Mouse (Mus musculus) lung, adult 2 months (tissue): Measurements from ENCODE around the gene Hist1h3g. TPM values are rescaled to one million over a fixed set of nuclear protein-coding genes. Genes with fewer than 3 reads are reported as not detected.
A peak's percentile ranks its signal among the peaks of the same experiment; 100 is the strongest.
"Not testable (repeated sequence)": the region's sequence is repeated elsewhere in the genome, so short reads cannot be mapped to it uniquely, and the experiment has no call there.

Experiments
- DNase-seq: peaks from one replicate; pipeline ENCODE4 v3.0.0; 2022
- H3K4me1 ChIP-seq: fragments of 200-500 bp; 2 replicates; pipeline ENCODE4 v1.6.1; 2011; ENCODE audit warnings: low read length; ENCODE audit not compliant: control insufficient read depth, insufficient read depth
- H3K4me3 ChIP-seq: fragments of 200-500 bp; replicated peaks from 2 replicates; pipeline ENCODE3; 2011; ENCODE audit warnings: low read depth, mild to moderate bottlenecking, control low read depth, low read length; ENCODE audit errors: extremely low read depth
- CTCF ChIP-seq: fragments of 200-500 bp; IDR thresholded peaks from 2 replicates; pipeline ENCODE4 v1.5.1; 2011; ENCODE audit warnings: mild to moderate bottlenecking, low read length, control low read depth; ENCODE audit not compliant: insufficient read depth
- POLR2A ChIP-seq: fragments of 200-500 bp; IDR thresholded peaks from 2 replicates; pipeline ENCODE4 v1.6.1; 2011; ENCODE audit warnings: low read depth, mild to moderate bottlenecking, control low read depth, low read length, borderline replicate concordance; ENCODE audit errors: extremely low read depth
- WGBS: fragments of 180-500 bp; shearing (Covaris S2); methylation state at CpG from one replicate; pipeline ENCODE4 v1.1.7; 2018; 5-methylcytosine and 5-hydroxymethylcytosine counted together
- polyA plus RNA-seq: library from polyadenylated mRNA; depleted of rRNA; stranded (reverse); fragments of >200 nt; gene quantifications from 2 replicates; pipeline ENCODE4 v1.2.3, GENCODE M21; 2012

The Hist1h3g gene
- polyA plus RNA-seq, 1 experiment = 2.1 TPM

- peak; percentile 59 for DNase-seq
- TF ChIP-seq POLR2A (peak; percentile 30; the same call in 1 of the 2 replicates), CTCF (no peak)
- Histone ChIP-seq H3K4me1 (peaks cover 5% of the 10 kb centered on the region), H3K4me3 (peak overlapping the region; percentile 73)
- WGBS = under 1% methylated on average over 18 of the region's 18 CpGs
Measured at GRCm38 (mm10) chr13:23555839-23556416, 20.7 kb downstream of the Hist1h3g start.

GRCm38 (mm10) chr13:23556906-23557305 is 21.7 kb downstream of the Hist1h3g start:
- H3K4me1 ChIP-seq = peaks cover 5% of the 10 kb centered on the region
- 64% methylated on average over 3 of the region's 3 CpGs for WGBS
- H3K4me3 ChIP-seq = no peak overlapping the region
- DNase-seq = no peak
- no peak for TF ChIP-seq CTCF
- no peak for TF ChIP-seq POLR2A

DNA sequence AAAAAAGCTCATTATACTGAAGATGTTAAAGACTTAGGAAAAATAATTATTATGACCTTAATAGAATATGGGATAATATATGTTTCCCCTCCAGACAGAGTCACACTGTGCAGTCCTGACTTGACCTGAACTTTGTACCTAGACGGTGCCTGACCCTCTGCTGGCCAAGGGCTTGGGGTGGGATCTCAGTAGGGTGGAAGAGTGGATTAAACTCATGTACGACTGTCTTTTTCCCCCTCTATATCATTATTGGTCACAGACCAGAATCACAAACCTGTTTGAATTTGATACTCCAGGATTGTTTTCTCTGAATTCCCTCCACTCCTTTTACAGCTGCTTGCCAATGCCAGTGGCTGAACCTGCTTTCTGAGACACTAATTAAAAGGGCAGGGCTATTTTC is 25.5 kb downstream of the Hist1h3g start:
- not testable (repeated sequence) for DNase-seq, H3K4me1 ChIP-seq, H3K4me3 ChIP-seq
- 32% methylated on average over 2 of the region's 2 CpGs for WGBS

DNA sequence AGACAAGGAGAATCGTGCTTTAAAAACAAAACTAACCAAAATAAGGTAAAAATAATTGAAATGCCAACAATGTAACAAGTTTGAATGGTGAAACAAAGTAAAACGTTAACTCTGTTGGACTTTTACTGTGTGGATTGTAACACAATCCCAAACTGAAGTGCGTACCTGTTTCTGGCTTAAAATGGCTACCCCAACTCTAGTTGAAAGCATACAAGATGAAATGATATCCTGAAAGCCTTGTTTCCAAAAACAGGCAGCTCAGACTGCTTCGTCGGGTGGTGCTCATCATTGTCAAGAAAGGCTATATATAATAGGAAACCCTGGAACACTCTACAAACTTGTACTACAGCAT is 26.3 kb downstream of the Hist1h3g start:
- not testable (repeated sequence) for H3K4me3 ChIP-seq, DNase-seq, H3K4me1 ChIP-seq
- 0% methylated on average over 2 of the region's 5 CpGs for WGBS

DNA sequence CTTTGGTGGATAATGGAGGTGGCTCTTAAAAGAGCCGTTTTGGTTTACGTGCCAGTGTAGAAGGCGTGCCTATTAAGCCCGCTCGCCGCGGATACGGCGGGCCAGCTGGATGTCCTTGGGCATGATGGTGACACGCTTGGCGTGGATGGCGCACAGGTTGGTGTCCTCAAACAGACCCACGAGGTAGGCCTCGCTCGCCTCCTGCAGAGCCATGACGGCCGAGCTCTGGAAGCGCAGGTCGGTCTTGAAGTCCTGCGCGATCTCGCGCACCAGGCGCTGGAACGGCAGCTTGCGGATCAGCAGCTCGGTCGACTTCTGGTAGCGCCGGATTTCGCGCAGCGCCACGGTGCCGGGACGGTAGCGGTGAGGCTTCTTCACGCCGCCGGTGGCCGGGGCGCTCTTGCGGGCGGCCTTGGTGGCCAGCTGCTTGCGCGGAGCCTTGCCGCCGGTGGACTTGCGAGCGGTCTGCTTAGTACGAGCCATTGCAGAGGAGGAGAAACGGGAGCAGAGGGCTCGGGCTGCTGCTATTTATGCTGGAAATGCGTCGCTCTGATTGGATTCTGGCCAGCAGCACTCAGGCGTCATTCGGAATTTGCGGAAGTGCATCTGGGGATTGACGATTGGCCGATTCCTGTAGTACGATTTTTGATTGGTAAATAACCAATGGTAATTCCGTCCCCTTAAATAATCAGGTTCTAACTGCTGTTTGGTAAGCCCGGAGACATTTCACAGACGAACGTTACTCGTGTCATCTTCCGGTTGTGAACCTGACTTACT is 26.8 kb downstream of the Hist1h3g start, which contains the start of gene Hist1h3e:
Gene Hist1h3e (minus strand): TSS at position 487 of the 777 bp plus-strand sequence.
- DNase-seq = peak; percentile 90
- under 1% methylated on average over 56 of the region's 67 CpGs for WGBS
- peak; percentile 95 for TF ChIP-seq POLR2A
- peak within 1 kb of the TSS; percentile 65 for H3K4me3 ChIP-seq
- not testable (repeated sequence) for H3K4me1 ChIP-seq

- peak; percentile 26; the same call in 1 of the 2 replicates for TF ChIP-seq POLR2A
- TF ChIP-seq CTCF = peak; percentile 19; the same call in 1 of the 2 replicates
- Histone ChIP-seq H3K4me1 (no peaks in the 10 kb centered on the region; the same call in 1 of the 2 replicates), H3K4me3 (peak overlapping the region; percentile 65)
- DNase-seq = no peak
- WGBS = 2% methylated on average over 18 of the region's 18 CpGs
Measured at GRCm38 (mm10) chr13:23562699-23563462, 27.7 kb downstream of the Hist1h3g start.

DNA sequence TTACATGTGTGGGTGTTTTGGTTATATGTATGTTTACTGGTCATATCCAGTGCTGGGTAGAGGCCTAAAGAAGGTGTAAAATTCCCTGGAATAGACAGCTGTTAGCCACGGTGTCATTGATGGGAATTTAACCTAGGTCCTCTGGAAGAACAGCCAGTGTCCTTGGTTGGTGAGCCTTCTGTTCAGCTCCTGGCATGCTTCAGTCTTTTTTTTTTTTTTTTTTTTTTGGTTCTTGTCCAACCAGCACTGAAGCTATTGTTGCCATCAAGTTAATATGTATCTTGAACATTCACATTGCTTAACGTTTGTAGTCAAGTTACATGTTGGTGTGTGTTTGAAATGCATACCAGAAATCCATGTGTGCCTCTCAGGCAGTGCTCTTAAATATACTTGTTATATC is 29.3 kb downstream of the Hist1h3g start:
- Histone ChIP-seq H3K4me1 (no peaks in the 10 kb centered on the region; the same call in 1 of the 2 replicates), H3K4me3 (no peak overlapping the region)
- WGBS = 74% methylated on average over 2 of the region's 2 CpGs
- no peak for TF ChIP-seq CTCF
- TF ChIP-seq POLR2A = no peak
- DNase-seq = no peak

DNA sequence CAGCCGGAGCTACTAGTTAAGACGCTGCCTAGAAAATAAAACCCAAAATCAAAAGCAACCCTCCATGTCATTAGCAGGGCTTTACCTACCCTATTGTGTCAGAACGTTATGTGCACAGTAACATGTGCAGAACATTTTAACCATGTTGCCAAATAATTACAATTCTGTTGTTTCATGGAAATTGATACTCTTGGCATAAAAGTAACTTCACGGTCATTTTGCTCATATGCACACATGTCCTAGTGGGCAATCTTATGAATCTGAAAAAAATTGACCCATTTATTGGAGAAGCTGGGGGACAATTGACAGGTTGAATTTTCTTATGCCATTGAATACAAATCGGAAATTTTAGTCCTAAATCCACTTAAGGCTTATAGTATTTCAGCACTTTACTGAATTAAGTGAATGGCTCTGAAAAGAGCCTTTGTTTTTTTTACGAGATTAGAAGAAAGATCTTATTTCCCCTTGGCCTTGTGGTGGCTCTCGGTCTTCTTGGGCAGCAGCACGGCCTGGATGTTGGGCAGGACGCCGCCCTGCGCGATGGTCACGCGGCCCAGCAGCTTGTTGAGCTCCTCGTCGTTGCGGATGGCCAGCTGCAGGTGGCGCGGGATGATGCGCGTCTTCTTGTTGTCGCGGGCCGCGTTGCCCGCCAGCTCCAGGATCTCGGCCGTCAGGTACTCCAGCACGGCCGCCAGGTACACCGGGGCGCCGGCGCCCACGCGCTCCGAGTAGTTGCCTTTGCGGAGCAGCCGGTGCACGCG is 35.2 kb downstream of the Hist1h3g start:
- DNase-seq, H3K4me3 ChIP-seq, H3K4me1 ChIP-seq: not testable (repeated sequence)
- WGBS = 1% methylated on average over 29 of the region's 41 CpGs

- Histone ChIP-seq H3K4me3 (peak within 1 kb of the TSS; percentile 80), H3K4me1 (no peaks in the 10 kb centered on the region; the same call in 1 of the 2 replicates)
- TF ChIP-seq CTCF = no peak
- peak; percentile 56; the same call in 1 of the 2 replicates for TF ChIP-seq POLR2A
- WGBS = under 1% methylated on average over 18 of the region's 18 CpGs
- peak; percentile 73 for DNase-seq
Measured at GRCm38 (mm10) chr13:23571022-23571503, 35.8 kb downstream of the Hist1h3g start, which contains the start of the genes Hist1h2ae and Hist1h2bg. Hist1h2ae (minus strand) TSS chr13:23571220. Hist1h2bg (plus strand) TSS chr13:23571396.

DNA sequence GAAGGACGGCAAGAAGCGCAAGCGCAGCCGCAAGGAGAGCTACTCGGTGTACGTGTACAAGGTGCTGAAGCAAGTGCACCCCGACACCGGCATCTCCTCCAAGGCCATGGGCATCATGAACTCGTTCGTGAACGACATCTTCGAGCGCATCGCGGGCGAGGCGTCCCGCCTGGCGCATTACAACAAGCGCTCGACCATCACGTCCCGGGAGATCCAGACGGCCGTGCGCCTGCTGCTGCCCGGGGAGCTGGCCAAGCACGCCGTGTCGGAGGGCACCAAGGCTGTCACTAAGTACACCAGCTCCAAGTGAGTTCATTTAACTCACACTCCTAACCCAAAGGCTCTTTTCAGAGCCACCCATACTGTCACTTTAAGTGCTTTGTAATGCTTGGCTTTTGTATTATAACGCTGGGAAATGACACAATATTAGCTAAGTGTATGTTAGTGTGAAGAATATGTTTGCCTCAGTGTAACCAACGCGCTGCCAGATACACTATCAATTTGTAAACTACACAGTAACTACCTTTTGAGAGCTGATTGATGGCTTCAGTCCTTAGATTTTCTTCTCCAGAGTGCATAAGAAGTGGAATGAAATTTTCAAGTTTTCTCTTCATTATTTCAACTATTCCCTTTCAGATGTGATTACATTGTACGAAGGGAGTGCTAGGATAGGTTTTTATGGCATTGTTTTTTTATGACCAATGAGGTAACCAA is 36.4 kb downstream of the Hist1h3g start:
- not testable (repeated sequence) for DNase-seq, H3K4me1 ChIP-seq
- peak overlapping the region; percentile 80 for H3K4me3 ChIP-seq
- under 1% methylated on average over 19 of the region's 34 CpGs for WGBS
